Mouse (Mus musculus) megakaryocyte, embryonic 14.5 days (primary cell): Measurements from ENCODE around the gene Slc38a6.

Source experiments
- FLI1 ChIP-seq: IDR thresholded peaks from 2 replicates; pipeline ENCODE4 v1.6.1; 2012; ENCODE audit warnings: low read length, inconsistent platforms, mixed read lengths
- GATA1 ChIP-seq: IDR thresholded peaks from 3 replicates; pipeline ENCODE4 v1.6.1; 2012; ENCODE audit warnings: mixed read lengths, low read length, inconsistent platforms, borderline replicate concordance

DNA sequence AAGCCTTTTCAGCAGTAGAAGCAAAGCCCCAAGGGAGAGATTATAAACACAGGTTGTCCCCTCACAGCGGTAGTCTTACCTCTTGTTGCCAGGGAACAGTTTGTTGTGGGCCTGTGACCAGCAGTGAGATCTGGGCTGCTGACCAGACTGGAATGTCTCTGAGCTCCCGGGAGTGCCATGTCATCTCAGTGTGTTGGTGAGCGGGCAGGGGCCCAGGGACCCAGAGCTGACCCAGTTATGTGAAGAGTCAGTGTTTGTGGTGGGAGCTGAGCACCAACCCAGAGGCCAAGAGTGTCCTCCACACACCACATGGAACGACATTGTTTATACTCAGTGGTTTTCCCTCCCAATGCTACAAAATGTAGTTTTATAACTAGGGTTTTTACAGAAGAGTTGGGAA is 112.8 kb downstream of the Slc38a6 start:
- TF ChIP-seq GATA1: no peak
- TF ChIP-seq FLI1: no peak
